Mouse (Mus musculus) erythroid progenitor cell, adult 5-6 weeks (primary cell): Measurements from ENCODE around the gene Eif5b. TPM values are rescaled to one million over a fixed set of nuclear protein-coding genes. Genes with fewer than 3 reads are reported as not detected.

Source experiments
- ATAC-seq: replicated peaks from 2 replicates; pipeline ENCODE4 v1.8.0; 2016; ENCODE audit warnings: moderate number of reproducible peaks, mild to moderate bottlenecking, moderate TSS enrichment, inconsistent platforms; ENCODE audit not compliant: poor library complexity, low FRiP score, severe bottlenecking
- total RNA-seq, 2 experiments: library from RNA; stranded (forward) in 1 of 2; stranded (reverse) in 1 of 2; fragments of 150-400 nt in 1 of 2; fragments of 186-747, 209-891 nt in 1 of 2; gene quantifications; 2 replicates each; pipeline versions ENCODE4 v1.2.3 to v1.2.4; 2015 to 2017; ENCODE audit warnings: low replicate concordance in 2 of 2

Gene Eif5b
- total RNA-seq, 2 experiments from 2014 or later = 12.9 to 14.7 TPM

- ATAC-seq = no peak
These were observed 106.0 kb downstream of the Eif5b start for GRCm38 (mm10) chr1:38103813-38104212.

Other genes with a start within 250 kb of the Eif5b start
- gene Tsga10, start 131.6 kb upstream of the Eif5b start, total RNA-seq (2015; ENCODE audit: low replicate concordance) = 5.4 and 6.8 TPM in 2 replicates
- gene Tsga10, start 131.6 kb upstream of the Eif5b start, total RNA-seq (2017; ENCODE audit: low replicate concordance) = 1.8 and 2.2 TPM in 2 replicates
- 2.5 TPM in 1 of 2 replicates, not detected in the other for gene Lipt1, start 126.3 kb upstream of the Eif5b start, total RNA-seq (2015; ENCODE audit: low replicate concordance)
- 0.38 and 0.77 TPM in 2 replicates for gene Lipt1, start 126.3 kb upstream of the Eif5b start, total RNA-seq (2017; ENCODE audit: low replicate concordance)
- 12.2 and 32.1 TPM in 2 replicates for gene Mitd1, start 107.6 kb upstream of the Eif5b start, total RNA-seq (2015; ENCODE audit: low replicate concordance)
- 24.4 and 26.6 TPM in 2 replicates for gene Mitd1, start 107.6 kb upstream of the Eif5b start, total RNA-seq (2017; ENCODE audit: low replicate concordance)
- gene Mrpl30, start 107.5 kb upstream of the Eif5b start, total RNA-seq (2015; ENCODE audit: low replicate concordance) = 83.0 and 94.1 TPM in 2 replicates
- 41.1 and 57.8 TPM in 2 replicates for gene Mrpl30, start 107.5 kb upstream of the Eif5b start, total RNA-seq (2017; ENCODE audit: low replicate concordance)
- gene Lyg2, start 81.5 kb upstream of the Eif5b start, total RNA-seq (2015; ENCODE audit: low replicate concordance) = not detected in 2 replicates
- not detected in 2 replicates for gene Lyg2, start 81.5 kb upstream of the Eif5b start, total RNA-seq (2017; ENCODE audit: low replicate concordance)
- not detected in 2 replicates for gene Lyg1, start 40.3 kb upstream of the Eif5b start, total RNA-seq (2015; ENCODE audit: low replicate concordance)
- not detected in 2 replicates for gene Lyg1, start 40.3 kb upstream of the Eif5b start, total RNA-seq (2017; ENCODE audit: low replicate concordance)
- gene Txndc9, start 117 bp upstream of the Eif5b start, total RNA-seq (2015; ENCODE audit: low replicate concordance) = 26.8 and 59.1 TPM in 2 replicates
- 27.0 and 43.0 TPM in 2 replicates for gene Txndc9, start 117 bp upstream of the Eif5b start, total RNA-seq (2017; ENCODE audit: low replicate concordance)
- 56.2 and 59.8 TPM in 2 replicates for gene Rev1, start 131.8 kb downstream of the Eif5b start, total RNA-seq (2015; ENCODE audit: low replicate concordance)
- 64.8 and 109 TPM in 2 replicates for gene Rev1, start 131.8 kb downstream of the Eif5b start, total RNA-seq (2017; ENCODE audit: low replicate concordance)